Mouse (Mus musculus): ENCODE results near the gene Saa2.

DNA sequence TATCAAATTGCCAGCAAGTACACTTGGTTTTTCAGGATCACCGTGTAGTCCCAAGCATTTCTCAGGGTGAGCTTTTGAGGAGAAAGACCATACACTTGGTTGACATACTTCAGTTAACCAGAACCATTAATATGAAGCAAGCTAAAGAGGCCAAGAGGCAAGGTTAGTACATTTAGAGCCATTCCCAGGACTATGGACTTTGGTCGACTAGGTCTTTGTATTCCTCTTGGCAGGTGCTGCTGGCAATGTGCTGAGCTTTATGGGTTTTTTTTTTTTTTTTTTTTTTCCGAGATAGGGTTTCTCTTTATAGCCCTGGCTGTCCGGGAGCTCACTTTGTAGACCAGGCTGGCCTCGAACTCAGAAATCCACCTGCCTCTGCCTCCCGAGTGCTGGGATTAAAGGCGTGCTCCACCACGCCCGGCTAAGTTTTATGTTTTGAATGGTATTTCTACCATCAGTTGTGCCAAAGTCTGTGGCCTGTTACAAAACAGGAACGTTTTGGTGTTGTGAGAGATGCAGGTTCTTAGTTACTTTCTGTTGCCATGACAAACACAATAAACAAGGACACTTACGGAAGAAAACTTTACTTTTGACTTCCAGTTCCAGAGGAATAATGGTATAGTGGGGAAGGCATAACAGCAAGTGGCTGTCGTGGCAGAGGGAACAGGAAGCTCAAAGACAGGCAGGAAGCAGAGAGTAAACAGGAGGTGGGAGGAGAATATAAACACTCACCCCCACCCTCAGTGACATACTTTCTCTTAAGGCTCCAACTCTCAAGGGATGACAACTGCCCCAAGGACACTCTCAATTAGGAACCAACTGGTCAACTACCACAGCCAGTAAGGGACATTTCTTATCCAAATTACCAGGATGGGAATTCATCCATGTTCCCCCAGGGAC lies 12.8 kb upstream of the Saa2 start:
- no peak for TF ChIP-seq POLR2A (IDR thresholded peaks at IDR 0.05; ENCODE audit: control insufficient read depth, extremely low read depth, insufficient read depth, low read length, poor library complexity)
- no peak for TF ChIP-seq CTCF (IDR thresholded peaks at IDR 0.05; ENCODE audit: borderline replicate concordance, control insufficient read depth, extremely low read depth, insufficient read depth, low read length, poor library complexity)
